Mouse (Mus musculus) brain, embryonic 14.5 days (tissue): ENCODE data around the gene Slc7a6.

Experiments used
- CTCF ChIP-seq: fragments of 200-500 bp; IDR thresholded peaks from 2 replicates; pipeline ENCODE4 v1.5.1; 2012; ENCODE audit warnings: inconsistent platforms, mild to moderate bottlenecking, moderate library complexity, borderline replicate concordance; ENCODE audit not compliant: insufficient read depth, insufficient read length; ENCODE audit errors: extremely low read depth
- POLR2A ChIP-seq: fragments of 200-500 bp; IDR thresholded peaks from 2 replicates; pipeline ENCODE4 v1.6.1; 2012; ENCODE audit warnings: mild to moderate bottlenecking, inconsistent platforms, borderline replicate concordance; ENCODE audit not compliant: poor library complexity, insufficient read depth, insufficient read length, severe bottlenecking; ENCODE audit errors: extremely low read depth

- TF ChIP-seq CTCF, result no peak; the same call in 1 of the 2 replicates
- TF ChIP-seq POLR2A, result no peak
These were observed 51.0 kb downstream of the Slc7a6 start for GRCm38 (mm10) chr8:106219620-106220019.
